Mouse (Mus musculus) kidney, postnatal 4 days (tissue): Measurements from ENCODE around the gene Pctp.

ENCODE experiments used
- DNase-seq, 2 experiments: peaks; one replicate each; pipeline ENCODE4 v3.0.0; 2021; ENCODE audit warnings: mixed read lengths in 2 of 2

Pctp gene

GRCm38 (mm10) chr11:89971296-89971695 is 31.4 kb downstream of the Pctp start:
- DNase-seq: no peak

GRCm38 (mm10) chr11:89970726-89971125 is 32.0 kb downstream of the Pctp start:
- no peak for DNase-seq

- DNase-seq: no peak
These were observed 33.6 kb downstream of the Pctp start for GRCm38 (mm10) chr11:89969131-89969530.

- DNase-seq: no peak
These were observed 51.9 kb downstream of the Pctp start for GRCm38 (mm10) chr11:89950691-89951270.

GRCm38 (mm10) chr11:89947806-89948205 is 54.9 kb downstream of the Pctp start:
- no peak for DNase-seq

- no peak for DNase-seq
These were observed 57.5 kb downstream of the Pctp start for GRCm38 (mm10) chr11:89945159-89945558.

- DNase-seq: peak in 1 of 2 experiments; percentile 12
These were observed 65.5 kb downstream of the Pctp start for GRCm38 (mm10) chr11:89937241-89937640.
